Mouse (Mus musculus) CH12.LX (cell line): ENCODE measurements around the gene Prkab1. TPM values are rescaled to one million over a fixed set of nuclear protein-coding genes. Genes with fewer than 3 reads are reported as not detected.

Experiments used
- DNase-seq: peaks from one replicate; pipeline ENCODE4 v3.0.0-alpha.2; 2013; ENCODE audit errors: extremely low read depth
- H3K27ac ChIP-seq: 2 replicates; pipeline ENCODE4 v1.5.1; 2012; ENCODE audit warnings: low read depth, mild to moderate bottlenecking, control low read depth, moderate library complexity; ENCODE audit not compliant: insufficient read depth
- H3K27me3 ChIP-seq: replicated peaks from 2 replicates; pipeline ENCODE3; 2012; ENCODE audit warnings: inconsistent platforms
- H3K36me3 ChIP-seq, 2 experiments: replicated peaks in 1 of 2; 2 replicates each; pipeline versions ENCODE3 to v1.6.1; 2012; ENCODE audit warnings: inconsistent platforms in 1 of 2, low read length in 1 of 2, mild to moderate bottlenecking in 1 of 2, mixed read lengths in 1 of 2, moderate library complexity in 1 of 2; ENCODE audit not compliant: control insufficient read depth in 1 of 2, insufficient read depth in 1 of 2
- H3K4me1 ChIP-seq, 2 experiments: 2 replicates each; pipeline ENCODE4 v1.6.1; 2012; ENCODE audit warnings: inconsistent platforms in 1 of 2, moderate library complexity in 1 of 2; ENCODE audit not compliant: insufficient read depth in 2 of 2, control insufficient read depth in 1 of 2
- H3K4me2 ChIP-seq: 2 replicates; pipeline ENCODE4 v1.6.1; 2012; ENCODE audit warnings: low read depth, mild to moderate bottlenecking, control low read depth; ENCODE audit not compliant: poor library complexity, insufficient read depth, severe bottlenecking
- H3K4me3 ChIP-seq, 3 experiments: fragments of 150-350 bp in 1 of 3; sonication (generic) in 1 of 3; replicated peaks in 1 of 3; 2 replicates each; pipeline versions ENCODE3 to v1.5.1; 2011 to 2012; ENCODE audit warnings: low read depth in 2 of 3, low read length in 2 of 3, mild to moderate bottlenecking in 2 of 3, moderate library complexity in 2 of 3, control low read depth in 1 of 3, improper control_type of control experiment in 1 of 3, inconsistent platforms in 1 of 3, mixed read lengths in 1 of 3; ENCODE audit not compliant: poor library complexity in 1 of 3
- H3K79me2 ChIP-seq: replicated peaks from 2 replicates; pipeline ENCODE4 v1.6.1; 2012; ENCODE audit warnings: mild to moderate bottlenecking, moderate library complexity; ENCODE audit not compliant: control insufficient read depth, poor library complexity, insufficient read depth, severe bottlenecking; ENCODE audit errors: extremely low read depth
- H3K9ac ChIP-seq: 2 replicates; pipeline ENCODE4 v1.6.1; 2012; ENCODE audit warnings: low read depth, mild to moderate bottlenecking, control low read depth, moderate library complexity; ENCODE audit not compliant: insufficient read depth
- H3K9me3 ChIP-seq: replicated peaks from 2 replicates; pipeline ENCODE3; 2012; ENCODE audit warnings: low read length, inconsistent platforms, mixed read lengths
- CHD2 ChIP-seq: IDR thresholded peaks from 2 replicates; pipeline ENCODE4 v1.6.1; 2011; ENCODE audit warnings: low read length, improper control_type of control experiment
- CTCF ChIP-seq, 2 experiments: IDR thresholded peaks in 1 of 2; conservative IDR thresholded peaks in 1 of 2; 2 replicates each; pipeline ENCODE4 v1.5.1; 2011 to 2012; ENCODE audit warnings: low read depth in 2 of 2, low read length in 2 of 2, improper control_type of control experiment in 1 of 2, inconsistent platforms in 1 of 2, mild to moderate bottlenecking in 1 of 2, moderate library complexity in 1 of 2
- GABPA ChIP-seq: IDR thresholded peaks from 2 replicates; pipeline ENCODE4 v1.6.1; 2012; ENCODE audit warnings: low read depth, low read length, improper control_type of control experiment, inconsistent platforms; ENCODE audit not compliant: insufficient replicate concordance
- IRF4 ChIP-seq: IDR thresholded peaks from 2 replicates; pipeline ENCODE4 v1.6.1; 2014; ENCODE audit warnings: low read depth, mild to moderate bottlenecking, inconsistent platforms, low read length, improper control_type of control experiment
- JUN ChIP-seq: IDR thresholded peaks from 2 replicates; pipeline ENCODE4 v1.6.1; 2011; ENCODE audit warnings: low read depth, mild to moderate bottlenecking, low read length, improper control_type of control experiment, moderate library complexity; ENCODE audit not compliant: insufficient read depth
- JUND ChIP-seq: conservative IDR thresholded peaks from 2 replicates; pipeline ENCODE4 v1.6.1; 2011; ENCODE audit warnings: low read depth, low read length, improper control_type of control experiment
- KAT2A ChIP-seq: IDR thresholded peaks from 2 replicates; pipeline ENCODE4 v1.6.1; 2012; ENCODE audit warnings: low read length, improper control_type of control experiment, inconsistent platforms; ENCODE audit not compliant: insufficient replicate concordance
- MAFK ChIP-seq: IDR thresholded peaks from 2 replicates; pipeline ENCODE4 v1.6.1; 2011; ENCODE audit warnings: low read length, improper control_type of control experiment; ENCODE audit not compliant: insufficient replicate concordance
- MAX ChIP-seq: IDR thresholded peaks from 2 replicates; pipeline ENCODE4 v1.6.1; 2011; ENCODE audit warnings: low read length, improper control_type of control experiment
- NELFE ChIP-seq: IDR thresholded peaks from 2 replicates; pipeline ENCODE4 v1.6.1; 2011; ENCODE audit warnings: low read depth, low read length, improper control_type of control experiment
- POLR2AphosphoS2 ChIP-seq: IDR thresholded peaks from 2 replicates; pipeline ENCODE4 v1.6.1; 2011; ENCODE audit warnings: low read depth, low read length, improper control_type of control experiment
- SIN3A ChIP-seq: IDR thresholded peaks from 2 replicates; pipeline ENCODE4 v1.6.1; 2012; ENCODE audit warnings: low read length, improper control_type of control experiment, inconsistent platforms
- TBP ChIP-seq: conservative IDR thresholded peaks from 2 replicates; pipeline ENCODE4 v1.6.1; 2011; ENCODE audit warnings: low read depth, low read length, improper control_type of control experiment
- USF1 ChIP-seq: IDR thresholded peaks from 2 replicates; pipeline ENCODE4 v1.6.1; 2014; ENCODE audit warnings: low read depth, mild to moderate bottlenecking, inconsistent platforms, low read length, improper control_type of control experiment
- USF2 ChIP-seq: conservative IDR thresholded peaks from 2 replicates; pipeline ENCODE4 v1.6.1; 2011; ENCODE audit warnings: low read depth, low read length, improper control_type of control experiment
- ZC3H11A ChIP-seq: IDR thresholded peaks from 2 replicates; pipeline ENCODE4 v1.6.1; 2012; ENCODE audit warnings: low read depth, mild to moderate bottlenecking, inconsistent platforms, low read length, improper control_type of control experiment
- ZMIZ1 ChIP-seq: IDR thresholded peaks from 2 replicates; pipeline ENCODE4 v1.6.1; 2012; ENCODE audit warnings: low read depth, mild to moderate bottlenecking, inconsistent platforms, low read length, improper control_type of control experiment
- ZNF384 ChIP-seq: IDR thresholded peaks from 2 replicates; pipeline ENCODE4 v1.6.1; 2012; ENCODE audit warnings: low read depth, low read length, improper control_type of control experiment, inconsistent platforms
- dilution Hi-C: fragments of 300-500 bp; cut with MboI; formaldehyde crosslinking; loops from 2 replicates; pipeline ENCODE4 v1.14.3; 2020; ENCODE audit warnings: low sequenced_read_pairs; ENCODE audit not compliant: extremely low pct_unique_long_range_greater_than_20kb, extremely low pct_ligation_motif_present
- in situ Hi-C: fragments of 300-500 bp; cut with MboI; formaldehyde crosslinking; loops from 3 replicates; pipeline ENCODE4 v1.14.3; 2019; ENCODE audit warnings: low sequenced_read_pairs, low pct_ligation_motif_present, low pct_unique_long_range_greater_than_20kb, mixed read lengths
- polyA plus RNA-seq: library from polyadenylated mRNA; unstranded; fragments of >175 nt; gene quantifications from 2 replicates; pipeline ENCODE4 v1.2.1, GENCODE M21; 2012; ENCODE audit warnings: low read depth; ENCODE audit not compliant: insufficient read length
- total RNA-seq, 2 experiments: library from RNA; depleted of rRNA; stranded (reverse); fragments of 300-350 nt in 1 of 2; fragments of >200 nt in 1 of 2; gene quantifications; 2 replicates each; pipeline ENCODE4 v1.2.3; 2012 to 2014

The Prkab1 gene
- total and polyA plus RNA-seq, 3 experiments = 20.1 to 26.8 (median 24.1) TPM

DNA sequence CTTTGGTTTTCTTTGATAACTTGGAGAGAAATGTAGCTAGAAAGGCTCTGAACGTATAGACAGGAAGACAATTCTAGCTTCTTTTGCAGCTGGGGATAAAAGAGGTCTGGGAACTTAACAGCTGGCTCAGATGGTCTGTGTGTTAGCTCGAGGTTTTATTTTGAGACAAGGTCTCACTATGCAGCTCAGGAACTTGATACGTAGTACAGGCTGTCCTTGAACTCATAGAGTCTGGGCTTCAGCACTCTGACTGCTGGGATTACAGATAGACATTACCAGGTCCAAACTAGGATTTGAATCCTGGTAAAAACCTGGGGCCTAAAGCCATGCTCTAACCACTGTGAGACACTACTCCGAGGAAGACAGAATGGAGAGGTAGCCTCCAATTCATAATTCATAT lies 21.9 kb upstream of the Prkab1 start:
- TF ChIP-seq USF2 (no peak), JUND (no peak)

DNA sequence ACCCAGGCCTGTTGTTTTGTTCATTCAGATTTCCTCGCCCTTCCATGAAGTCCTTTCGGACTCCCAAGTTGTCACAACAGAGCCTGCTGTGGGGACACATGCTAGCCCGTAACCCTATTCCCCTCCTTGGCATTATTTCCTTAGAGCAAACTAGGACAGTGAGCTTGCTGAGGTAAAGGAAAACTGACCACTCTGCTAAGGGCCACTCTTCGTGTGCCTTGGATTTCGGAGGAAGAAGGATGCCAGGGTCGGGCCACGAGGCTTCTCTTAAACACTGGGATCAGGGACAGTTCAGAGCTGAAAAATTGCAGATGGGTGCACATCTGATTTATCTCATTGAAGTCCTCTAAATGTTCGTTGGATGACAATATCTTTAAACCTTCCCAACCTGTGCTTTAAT lies 21.3 kb upstream of the Prkab1 start:
- no peak overlapping the region for H3K4me3 ChIP-seq
- H3K4me1 ChIP-seq = no peaks in the 10 kb centered on the region
- H3K27me3 ChIP-seq = peaks cover 5% of the 10 kb centered on the region
- H3K27ac ChIP-seq = no peak overlapping the region
- peaks cover 37% of the 10 kb centered on the region for H3K9me3 ChIP-seq
- no peak for TF ChIP-seq NELFE
- TF ChIP-seq MAX = no peak
- TF ChIP-seq GABPA = no peak
- no peak for TF ChIP-seq CTCF (conservative IDR thresholded peaks at IDR 0.05 in 1 of 2, IDR thresholded peaks at IDR 0.05 in 1 of 2; ENCODE audit: low read depth in 2 of 2, low read length in 2 of 2)
- no peak for TF ChIP-seq IRF4
- TF ChIP-seq SIN3A = no peak
- no peak for TF ChIP-seq ZNF384
- no peak for TF ChIP-seq POLR2AphosphoS2
- no peak for TF ChIP-seq USF1
- no peak for TF ChIP-seq TBP
- no peak for TF ChIP-seq CHD2
- TF ChIP-seq ZMIZ1 = no peak
- no peak for TF ChIP-seq USF2
- TF ChIP-seq MAFK = no peak
- TF ChIP-seq JUN = no peak
- TF ChIP-seq KAT2A = no peak
- no peak for TF ChIP-seq ZC3H11A
- H3K79me2 ChIP-seq = no peaks in the 10 kb centered on the region
- dilution Hi-C loops = no loop called here
- H3K9ac ChIP-seq = no peak overlapping the region
- no peak overlapping the region for H3K4me2 ChIP-seq
- in situ Hi-C loops = no loop called here
- H3K36me3 ChIP-seq = no peaks in the 10 kb centered on the region
- no peak for DNase-seq

More for the DNA sequence above, 21.9 kb upstream of the Prkab1 start:
- H3K27ac ChIP-seq = no peak overlapping the region
- H3K79me2 ChIP-seq = no peaks in the 10 kb centered on the region
- H3K36me3 ChIP-seq = no peaks in the 10 kb centered on the region
- peaks cover 2% of the 10 kb centered on the region for H3K27me3 ChIP-seq
- in situ Hi-C loops = no loop called here
- H3K4me1 ChIP-seq = no peaks in the 10 kb centered on the region
- H3K9me3 ChIP-seq = peaks cover 40% of the 10 kb centered on the region
- no peak for DNase-seq
- no peak overlapping the region for H3K9ac ChIP-seq
- dilution Hi-C loops = no loop called here
- no peak overlapping the region for H3K4me2 ChIP-seq
- no peak overlapping the region for H3K4me3 ChIP-seq
